Mouse (Mus musculus) stomach, postnatal 0 days (tissue): ENCODE measurements around the gene Rasa2. TPM values are rescaled to one million over a fixed set of nuclear protein-coding genes. Genes with fewer than 3 reads are reported as not detected.

Experiments used
- ATAC-seq: fragments of 200-750 bp; cut with Nextera tagmentation; 2 replicates; pipeline ENCODE4 v1.8.0; 2017; ENCODE audit not compliant: low FRiP score, low TSS enrichment
- DNase-seq: peaks from one replicate; pipeline ENCODE4 v3.0.0-alpha.2; 2016; ENCODE audit warnings: low spot score
- H3K27ac ChIP-seq: fragments of 300-500 bp; sonication (generic); replicated peaks from 2 replicates; pipeline ENCODE4 v1.5.1; 2014; ENCODE audit warnings: mild to moderate bottlenecking, control low read depth
- H3K27me3 ChIP-seq: fragments of 300-500 bp; sonication (generic); 2 replicates; pipeline ENCODE4 v1.6.1; 2014; ENCODE audit warnings: low read length; ENCODE audit not compliant: control insufficient read depth, insufficient read depth
- H3K36me3 ChIP-seq: fragments of 300-500 bp; sonication (generic); 2 replicates; pipeline ENCODE4 v1.6.1; 2014; ENCODE audit warnings: low read length, mixed read lengths; ENCODE audit not compliant: control insufficient read depth, insufficient read depth
- H3K4me1 ChIP-seq: fragments of 300-500 bp; sonication (generic); replicated peaks from 2 replicates; pipeline ENCODE4 v1.6.1; 2014; ENCODE audit warnings: antibody characterized with exemption; ENCODE audit not compliant: control insufficient read depth, insufficient read depth
- H3K4me2 ChIP-seq: fragments of 300-500 bp; sonication (generic); replicated peaks from 2 replicates; pipeline ENCODE4 v1.6.1; 2014; ENCODE audit warnings: low read depth, mild to moderate bottlenecking, control low read depth, moderate library complexity
- H3K4me3 ChIP-seq: fragments of 300-500 bp; sonication (generic); 2 replicates; pipeline ENCODE4 v1.5.1; 2014; ENCODE audit warnings: low read depth, low read length, control low read depth
- H3K9ac ChIP-seq: fragments of 300-500 bp; sonication (generic); 2 replicates; pipeline ENCODE4 v1.6.1; 2014; ENCODE audit warnings: mild to moderate bottlenecking, low read length, control low read depth, mixed read lengths
- H3K9me3 ChIP-seq: fragments of 300-500 bp; sonication (generic); 2 replicates; pipeline ENCODE4 v1.6.1; 2016; ENCODE audit warnings: low read length; ENCODE audit not compliant: control insufficient read depth
- CTCF ChIP-seq: IDR thresholded peaks from 2 replicates; pipeline ENCODE4 v1.5.1; 2016; ENCODE audit warnings: antibody characterized with exemption, low read depth, mild to moderate bottlenecking, moderate library complexity
- EP300 ChIP-seq: optimal IDR thresholded peaks from 2 replicates; pipeline ENCODE3; 2016; ENCODE audit warnings: antibody characterized with exemption
- WGBS: fragments of 180-500 bp; shearing (Covaris S2); extraction: QIAGEN DNeasy Blood & Tissue Kit; methylation state at CpG from one replicate; pipeline ENCODE4 v1.1.7; 2014; 5-methylcytosine and 5-hydroxymethylcytosine counted together
- polyA plus RNA-seq: library from polyadenylated mRNA; unstranded; fragments of >200 nt; fragmentation: Nextera tagmentation; extraction: Ambion mirVana; gene quantifications from 2 replicates; pipeline ENCODE4 v1.2.1, GENCODE M21; 2015

Rasa2 gene
- polyA plus RNA-seq, 1 experiment from 2014 or later, result 12.5 TPM

- Histone ChIP-seq H3K4me2 (no peak overlapping the region), H3K4me3 (no peak overlapping the region), H3K4me1 (no peaks in the 10 kb centered on the region), H3K9ac (no peak overlapping the region), H3K27me3 (no peaks in the 10 kb centered on the region), H3K27ac (no peak overlapping the region), H3K9me3 (no peaks in the 10 kb centered on the region), H3K36me3 (no peaks in the 10 kb centered on the region)
- peak; percentile 21 for DNase-seq
- TF ChIP-seq CTCF (no peak), EP300 (no peak)
- ATAC-seq, result no peak
- 37% methylated on average over 4 of the region's 4 CpGs for WGBS
These were observed 114.0 kb downstream of the Rasa2 start for GRCm38 (mm10) chr9:96517429-96517828.

GRCm38 (mm10) chr9:96516806-96517205 lies 114.6 kb downstream of the Rasa2 start:
- Histone ChIP-seq H3K4me3 (no peak overlapping the region), H3K4me1 (no peaks in the 10 kb centered on the region), H3K9ac (no peak overlapping the region), H3K9me3 (no peaks in the 10 kb centered on the region), H3K27me3 (no peaks in the 10 kb centered on the region), H3K27ac (no peak overlapping the region), H3K4me2 (no peak overlapping the region), H3K36me3 (no peaks in the 10 kb centered on the region)
- TF ChIP-seq CTCF (no peak), EP300 (no peak)
- ATAC-seq (no peak), DNase-seq (no peak)
- 44% methylated on average over 3 of the region's 3 CpGs for WGBS

GRCm38 (mm10) chr9:96515737-96516136 lies 115.7 kb downstream of the Rasa2 start:
- Histone ChIP-seq H3K27ac (no peak overlapping the region), H3K9ac (no peak overlapping the region), H3K4me1 (no peaks in the 10 kb centered on the region), H3K4me3 (no peak overlapping the region), H3K9me3 (no peaks in the 10 kb centered on the region), H3K4me2 (no peak overlapping the region), H3K36me3 (no peaks in the 10 kb centered on the region), H3K27me3 (no peaks in the 10 kb centered on the region)
- TF ChIP-seq EP300 (no peak), CTCF (no peak)
- ATAC-seq (no peak), DNase-seq (no peak)
- WGBS, result 79% methylated on average over 5 of the region's 5 CpGs

- ATAC-seq, result no peak
- no peak overlapping the region for H3K27ac ChIP-seq
- no peaks in the 10 kb centered on the region for H3K4me1 ChIP-seq
- no peak overlapping the region for H3K4me2 ChIP-seq
- TF ChIP-seq CTCF (no peak), EP300 (no peak)
- H3K27me3 ChIP-seq, result no peaks in the 10 kb centered on the region
- no peaks in the 10 kb centered on the region for H3K9me3 ChIP-seq
- no peaks in the 10 kb centered on the region for H3K36me3 ChIP-seq
- no peak overlapping the region for H3K4me3 ChIP-seq
- DNase-seq, result no peak
- no peak overlapping the region for H3K9ac ChIP-seq
- WGBS, result 79% methylated on average over 5 of the region's 5 CpGs
These were observed 117.1 kb downstream of the Rasa2 start for GRCm38 (mm10) chr9:96514278-96514677.

GRCm38 (mm10) chr9:96506011-96506498 lies 125.4 kb downstream of the Rasa2 start:
- no peaks in the 10 kb centered on the region for H3K9me3 ChIP-seq
- no peaks in the 10 kb centered on the region for H3K36me3 ChIP-seq
- H3K9ac ChIP-seq, result no peak overlapping the region
- peak overlapping the region; percentile 77 for H3K27ac ChIP-seq
- H3K27me3 ChIP-seq, result no peaks in the 10 kb centered on the region
- H3K4me2 ChIP-seq, result peak overlapping the region; percentile 30
- H3K4me3 ChIP-seq, result no peak overlapping the region
- no peaks in the 10 kb centered on the region for H3K4me1 ChIP-seq
- 9% methylated on average over 10 of the region's 10 CpGs for WGBS
- TF ChIP-seq EP300 (no peak), CTCF (no peak)
- ATAC-seq (peak; percentile 80), DNase-seq (peak; percentile 27)

- DNase-seq (no peak), ATAC-seq (no peak)
- no peak for TF ChIP-seq CTCF
- no peak for TF ChIP-seq EP300
- no peaks in the 10 kb centered on the region for H3K4me1 ChIP-seq
- H3K9me3 ChIP-seq, result no peaks in the 10 kb centered on the region
- H3K27me3 ChIP-seq, result no peaks in the 10 kb centered on the region
- H3K27ac ChIP-seq, result peak overlapping the region; percentile 77; the same call in 1 of the 2 replicates
- H3K9ac ChIP-seq, result no peak overlapping the region
- H3K4me3 ChIP-seq, result no peak overlapping the region
- no peak overlapping the region for H3K4me2 ChIP-seq
- H3K36me3 ChIP-seq, result no peaks in the 10 kb centered on the region
- WGBS, result 96% methylated on average over 4 of the region's 4 CpGs
These were observed 126.3 kb downstream of the Rasa2 start for GRCm38 (mm10) chr9:96505156-96505555.
